Mouse (Mus musculus): ENCODE results near the gene Mt3.

The Mt3 gene

DNA sequence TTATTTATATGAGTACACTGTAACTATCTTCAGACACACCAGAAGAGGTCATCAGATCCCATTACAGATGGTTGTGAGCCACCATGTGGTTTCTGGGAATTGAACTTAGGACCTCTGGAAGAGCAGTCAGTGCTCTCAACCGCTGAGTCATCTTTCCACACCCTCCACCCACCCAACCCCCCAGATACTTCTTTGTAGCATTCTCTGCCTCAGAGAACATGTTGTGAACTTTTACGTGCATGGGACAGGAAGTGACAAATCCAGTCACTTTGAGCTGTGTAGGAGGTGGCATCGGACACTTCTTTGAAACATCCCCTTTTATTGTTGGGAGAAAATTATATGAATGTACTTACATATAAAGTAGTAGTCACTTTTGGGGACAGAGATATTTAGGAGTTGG, 17.8 kb upstream of the Mt3 start:
- ChIA-PET CTCF (interaction anchor here in 2 of 4 experiments (1.3 to 1.9 kb wide), 3 partner anchors 10 to 158 kb away, joined by 3 to 4 read pairs (median 4); no protein-coding TSS in a partner anchor), POLR2A (interaction anchor here in 3 of 4 experiments (0.7 to 2.6 kb wide), 8 partner anchors 16 to 144 kb away, joined by 3 to 6 read pairs (median 3); partner anchors contain the start of genes Mt2 (in 2 of the 3) and Mt1 (in 1 of the 3))

DNA sequence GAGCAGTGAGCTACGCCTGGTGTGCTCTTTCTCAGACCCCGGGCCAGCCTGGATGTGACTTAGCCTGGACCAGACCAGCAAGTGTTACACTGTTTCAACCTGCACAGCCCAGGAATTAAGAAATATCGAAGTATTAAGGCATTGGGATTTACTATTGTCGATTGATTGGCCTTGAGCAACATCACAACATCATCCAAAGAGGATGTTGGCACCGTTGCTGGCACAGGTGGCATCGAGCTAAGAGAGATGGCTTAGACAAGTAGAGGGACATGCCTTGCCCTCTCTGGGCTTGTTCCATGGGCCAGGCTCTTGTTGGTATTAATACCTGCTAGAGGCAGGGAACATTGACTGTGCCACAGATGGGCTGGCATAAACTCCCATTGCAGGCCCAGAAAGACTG, 16.9 kb upstream of the Mt3 start:
- POLR2A ChIA-PET, result interaction anchor here (0.7 to 2.6 kb wide), 12 partner anchors 16 to 156 kb away, joined by 3 to 6 read pairs (median 3); partner anchors contain the start of genes Mt2 (in 2 of the 4), Bbs2 (in 1 of the 4) and Mt1 (in 1 of the 4)
- CTCF ChIA-PET, result interaction anchor here in 2 of 4 experiments (0.7 to 1.9 kb wide), 5 partner anchors 9 to 52 kb away, joined by 3 to 4 read pairs (median 3); no protein-coding TSS in a partner anchor

- ChIA-PET POLR2A (interaction anchor here in 2 of 4 experiments (0.8 to 1.8 kb wide), 5 partner anchors 15 to 160 kb away, joined by 3 to 6 read pairs (median 3); partner anchors contain the start of gene Bbs2 (in 1 of the 2)), CTCF (interaction anchor here in 3 of 4 experiments (0.6 to 1.9 kb wide), 5 partner anchors 31 to 203 kb away, joined by 3 to 4 read pairs (median 3); no protein-coding TSS in a partner anchor)
Measured at GRCm38 (mm10) chr8:94136192-94136591, 16.2 kb upstream of the Mt3 start.

- ChIA-PET POLR2A (interaction anchor here in 2 of 4 experiments (0.8 to 1.6 kb wide), 3 partner anchors 14 to 161 kb away, joined by 3 to 4 read pairs (median 3); no protein-coding TSS in a partner anchor), CTCF (interaction anchor here in 1 of 4 experiments (0.6 kb wide), 1 partner anchor 204 kb away, joined by 3 read pairs; no protein-coding TSS in a partner anchor)
Measured at GRCm38 (mm10) chr8:94136933-94137332, 15.5 kb upstream of the Mt3 start, which contains the start of gene Mt4. TSS of gene Mt4 (plus strand) at chr8:94137197.

GRCm38 (mm10) chr8:94140266-94140795, 12.1 kb upstream of the Mt3 start:
- CTCF ChIA-PET, result interaction anchor here in 2 of 4 experiments (0.5 to 0.6 kb wide), 2 partner anchors 9 to 647 kb away, joined by 3 read pairs; no protein-coding TSS in a partner anchor
- POLR2A ChIA-PET, result interaction anchor here in 1 of 4 experiments (0.5 to 1.1 kb wide), 2 partner anchors 18 to 50 kb away, joined by 3 read pairs; no protein-coding TSS in a partner anchor

DNA sequence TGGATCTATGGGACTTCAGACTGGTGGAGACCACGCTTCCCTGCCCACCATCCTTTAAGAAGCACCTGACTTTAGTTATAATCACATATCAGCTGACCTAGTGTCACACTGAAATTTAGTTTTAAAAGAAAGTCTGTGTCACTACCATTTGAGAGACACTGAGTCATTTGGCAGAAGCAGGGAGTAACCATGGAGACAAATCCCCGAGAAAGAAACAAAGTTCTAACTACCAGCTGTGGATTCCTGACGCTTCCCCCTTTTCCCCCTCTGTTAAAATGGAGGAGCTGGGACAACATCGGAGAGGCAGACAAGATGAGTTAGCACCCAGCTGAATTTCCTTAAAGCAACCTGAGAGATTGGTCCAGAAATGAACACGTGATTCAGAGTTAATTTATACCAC, 4.2 kb upstream of the Mt3 start:
- CTCF ChIA-PET, result interaction anchor here (0.5 to 2.1 kb wide), 8 partner anchors 19 to 1275 kb away, joined by 3 to 5 read pairs (median 4); no protein-coding TSS in a partner anchor
- POLR2A ChIA-PET, result interaction anchor here in 3 of 4 experiments (0.9 to 2.4 kb wide), 8 partner anchors 9 to 48 kb away, joined by 3 to 8 read pairs (median 4); partner anchors contain the start of gene Mt1 (in 1 of the 3)

DNA sequence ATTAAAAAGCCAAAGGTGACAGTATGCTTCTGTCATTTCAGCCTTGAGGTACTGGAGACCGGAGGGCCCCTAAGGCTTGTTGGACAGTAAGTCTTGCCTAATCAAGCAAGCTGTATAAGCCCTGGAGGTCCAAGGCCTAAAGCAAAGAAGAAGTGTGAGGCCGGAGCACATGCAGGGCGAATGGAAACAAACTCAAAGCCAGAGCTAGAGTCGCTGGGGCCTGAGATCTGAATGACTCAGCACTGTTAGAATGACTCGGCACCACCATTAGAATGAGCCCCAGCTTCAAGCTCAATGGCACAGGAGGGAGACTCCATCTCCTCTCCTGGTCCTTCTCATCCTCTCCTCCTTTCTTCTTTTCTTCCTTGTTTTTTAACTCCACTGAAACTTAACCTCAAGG, 1.5 kb upstream of the Mt3 start:
- ChIA-PET CTCF (interaction anchor here in 2 of 4 experiments (0.5 to 1.7 kb wide), 9 partner anchors 16 to 1279 kb away, joined by 3 to 17 read pairs (median 4); partner anchors contain the start of gene Mt1 (in 1 of the 2)), POLR2A (interaction anchor here in 3 of 4 experiments (0.7 to 6.4 kb wide), 18 partner anchors 12 to 69 kb away, joined by 3 to 28 read pairs (median 5); partner anchors contain the start of genes Mt2 (in 3 of the 3), Bbs2 (in 1 of the 3), Mt4 (in 1 of the 3) and Nup93 (in 1 of the 3))

- CTCF ChIA-PET, result interaction anchor here in 1 of 4 experiments (0.8 to 2.7 kb wide), 3 partner anchors 14 to 34 kb away, joined by 3 to 9 read pairs (median 3); no protein-coding TSS in a partner anchor
- POLR2A ChIA-PET, result interaction anchor here in 2 of 4 experiments (0.6 to 6.4 kb wide), 15 partner anchors 9 to 1095 kb away, joined by 3 to 28 read pairs (median 5); partner anchors contain the start of genes Mt2 (in 2 of the 2), Mt1 (in 1 of the 2) and Nup93 (in 1 of the 2)
Measured at GRCm38 (mm10) chr8:94153451-94153850, 1.0 kb downstream of the Mt3 start.

- POLR2A ChIA-PET, result interaction anchor here in 2 of 4 experiments (0.9 to 6.4 kb wide), 11 partner anchors 13 to 33 kb away, joined by 3 to 28 read pairs (median 5); partner anchors contain the start of genes Mt1 (in 2 of the 2) and Mt2 (in 1 of the 2)
- CTCF ChIA-PET, result interaction anchor here in 2 of 4 experiments (0.6 to 2.7 kb wide), 3 partner anchors 13 to 447 kb away, joined by 3 to 9 read pairs (median 4); partner anchors contain the start of genes Fam192a (in 1 of the 2) and Rspry1 (in 1 of the 2)
Measured at GRCm38 (mm10) chr8:94154537-94154936, 2.1 kb downstream of the Mt3 start.

- POLR2A ChIA-PET, result interaction anchor here in 3 of 4 experiments (0.7 to 1.8 kb wide), 5 partner anchors 11 to 28 kb away, joined by 3 to 11 read pairs (median 4); partner anchors contain the start of genes Mt1 (in 2 of the 3) and Mt2 (in 1 of the 3)
- CTCF ChIA-PET, result interaction anchor here in 2 of 4 experiments (0.6 to 1.5 kb wide), 2 partner anchors 11 to 1146 kb away, joined by 4 to 8 read pairs; no protein-coding TSS in a partner anchor
Measured at GRCm38 (mm10) chr8:94156092-94156491, 3.7 kb downstream of the Mt3 start.

DNA sequence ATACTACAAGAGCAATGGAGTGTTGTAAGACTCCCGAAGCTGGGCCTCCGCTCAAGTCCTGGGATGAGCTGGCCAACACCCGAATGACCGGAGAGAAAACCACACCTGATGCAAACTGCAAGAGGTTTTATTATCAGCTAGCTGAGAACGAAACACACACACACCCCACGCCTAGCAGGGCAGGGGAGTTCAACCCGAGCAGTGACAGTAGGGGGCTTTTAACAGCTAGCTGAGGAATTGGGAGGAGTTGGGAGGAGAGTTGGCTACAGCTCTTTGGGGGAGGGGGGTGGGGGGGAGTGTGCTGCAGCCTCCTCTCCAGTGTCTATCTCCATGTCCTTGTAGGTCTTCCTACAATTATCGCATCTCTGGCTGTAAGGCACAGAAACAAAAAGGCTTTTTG, 13.4 kb downstream of the Mt3 start:
- CTCF ChIA-PET, result interaction anchor here (0.7 to 3.7 kb wide), 12 partner anchors 13 to 44 kb away, joined by 3 to 39 read pairs (median 12); partner anchors contain the start of gene Mt1 (in 1 of the 4)
- POLR2A ChIA-PET, result interaction anchor here in 3 of 4 experiments (0.7 to 25.9 kb wide), 9 partner anchors 10 to 222 kb away, joined by 3 to 1078 read pairs (median 18); partner anchors contain the start of gene Mt1 (in 2 of the 3)

DNA sequence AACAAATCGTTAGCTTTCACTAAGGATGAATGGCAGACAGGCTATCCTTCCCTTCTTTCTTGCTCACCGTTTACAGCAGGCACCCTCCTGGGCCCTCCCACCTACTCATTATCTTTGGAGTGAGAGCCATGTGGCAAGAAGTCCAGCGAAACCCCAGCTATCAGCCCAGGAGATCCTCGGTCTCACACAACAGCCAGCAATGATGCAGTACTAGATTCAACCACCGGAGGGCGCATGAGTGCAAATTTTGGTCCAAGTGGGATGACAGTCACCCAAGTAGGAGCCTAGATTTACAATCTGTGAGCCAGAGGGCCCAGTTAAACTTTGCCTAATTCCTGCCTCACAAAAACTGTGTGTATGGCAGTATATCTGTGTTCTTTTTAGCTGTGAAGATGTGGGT, 14.8 kb downstream of the Mt3 start:
- ChIA-PET POLR2A (interaction anchor here in 3 of 4 experiments (0.7 to 25.9 kb wide), 23 partner anchors 9 to 69 kb away, joined by 3 to 1078 read pairs (median 8); partner anchors contain the start of genes Mt1 (in 3 of the 3), Bbs2 (in 1 of the 3) and Nup93 (in 1 of the 3)), CTCF (interaction anchor here (0.6 to 3.7 kb wide), 47 partner anchors 8 to 1136 kb away, joined by 3 to 39 read pairs (median 4); partner anchors contain the start of genes Mt1 (in 2 of the 4), Bbs2 (in 1 of the 4), Mt3 (in 1 of the 4) and Nup93 (in 1 of the 4))

- ChIA-PET POLR2A (interaction anchor here (0.6 to 25.9 kb wide), 20 partner anchors 9 to 136 kb away, joined by 3 to 1078 read pairs (median 6); partner anchors contain the start of genes Bbs2 (in 3 of the 4), Mt1 (in 3 of the 4) and Nup93 (in 2 of the 4)), CTCF (interaction anchor here (0.7 to 1.8 kb wide), 8 partner anchors 10 to 48 kb away, joined by 3 to 8 read pairs (median 4); partner anchors contain the start of gene Mt1 (in 1 of the 4))
Measured at GRCm38 (mm10) chr8:94169547-94169946, 17.1 kb downstream of the Mt3 start.

DNA sequence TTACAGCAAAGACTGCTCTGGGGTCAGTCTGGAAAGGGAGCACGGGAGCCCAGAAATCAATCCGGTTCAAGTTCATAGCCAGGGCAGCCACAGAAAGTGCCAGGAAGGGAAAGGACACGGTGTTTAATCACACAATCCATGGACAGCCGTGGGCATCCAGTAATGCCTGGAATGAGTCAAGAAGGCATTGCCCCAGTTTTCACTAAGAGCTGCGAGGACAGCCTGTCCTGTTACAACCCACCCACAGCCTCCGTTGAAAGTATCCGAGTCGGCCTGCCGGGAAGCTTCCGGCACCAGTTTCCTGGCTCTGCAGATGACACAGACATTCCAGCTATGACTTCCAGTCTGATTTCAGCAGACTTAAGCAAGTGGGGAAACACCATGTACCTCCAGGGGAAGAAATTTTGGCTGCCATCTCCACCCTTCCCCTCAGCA, 18.9 kb downstream of the Mt3 start:
- CTCF ChIA-PET, result interaction anchor here in 3 of 4 experiments (0.9 to 7.0 kb wide), 5 partner anchors 10 to 35 kb away, joined by 4 to 95 read pairs (median 5); no protein-coding TSS in a partner anchor

GRCm38 (mm10) chr8:94172075-94172808, 19.8 kb downstream of the Mt3 start, which contains the start of gene Mt2:
TSS of gene Mt2 (plus strand) at chr8:94172664.
- CTCF ChIA-PET, result interaction anchor here (0.5 to 7.0 kb wide), 11 partner anchors 9 to 941 kb away, joined by 3 to 95 read pairs (median 4); partner anchors contain the start of gene Amfr (in 1 of the 4)
- POLR2A ChIA-PET, result interaction anchor here (0.5 to 25.9 kb wide), 65 partner anchors 8 to 1449 kb away, joined by 3 to 1078 read pairs (median 4); partner anchors contain the start of genes Bbs2 (in 3 of the 4), Nup93 (in 3 of the 4), Gnao1 (in 1 of the 4) and Mt1 (in 1 of the 4)

More for the DNA sequence above, 18.9 kb downstream of the Mt3 start:
- POLR2A ChIA-PET, result interaction anchor here (0.6 to 25.9 kb wide), 28 partner anchors 9 to 138 kb away, joined by 3 to 1078 read pairs (median 8); partner anchors contain the start of genes Bbs2 (in 2 of the 4), Mt1 (in 1 of the 4) and Nup93 (in 1 of the 4)
